Mouse (Mus musculus) heart, embryonic 11.5 days (tissue): ENCODE results near the gene Rpl19. TPM values are rescaled to one million over a fixed set of nuclear protein-coding genes. Genes with fewer than 3 reads are reported as not detected.

ENCODE experiments used
- ATAC-seq: fragments of 200-750 bp; cut with Nextera tagmentation; replicated peaks from 2 replicates; pipeline ENCODE4 v1.8.0; 2017; ENCODE audit warnings: moderate library complexity; ENCODE audit not compliant: insufficient number of reproducible peaks, low FRiP score, low TSS enrichment
- H3K27ac ChIP-seq: fragments of 300-500 bp; sonication (generic); 2 replicates; pipeline ENCODE4 v1.5.1; 2014; ENCODE audit warnings: mild to moderate bottlenecking, low read depth, low read length
- H3K27me3 ChIP-seq: fragments of 300-500 bp; sonication (generic); 2 replicates; pipeline ENCODE4 v1.6.1; 2014; ENCODE audit warnings: mild to moderate bottlenecking, low read length, mixed read lengths; ENCODE audit not compliant: control insufficient read depth, insufficient read depth
- H3K36me3 ChIP-seq: fragments of 300-500 bp; sonication (generic); 2 replicates; pipeline ENCODE4 v1.6.1; 2014; ENCODE audit warnings: mild to moderate bottlenecking, low read length, moderate library complexity, mixed read lengths; ENCODE audit not compliant: control insufficient read depth, insufficient read depth
- H3K4me1 ChIP-seq: fragments of 300-500 bp; sonication (generic); 2 replicates; pipeline ENCODE4 v1.6.1; 2014; ENCODE audit warnings: low read length; ENCODE audit not compliant: control insufficient read depth, insufficient read depth
- H3K4me2 ChIP-seq: fragments of 300-500 bp; sonication (generic); 2 replicates; pipeline ENCODE4 v1.6.1; 2014; ENCODE audit warnings: mild to moderate bottlenecking, moderate library complexity
- H3K4me3 ChIP-seq: fragments of 300-500 bp; sonication (generic); 2 replicates; pipeline ENCODE4 v1.5.1; 2014; ENCODE audit warnings: low read depth, low read length
- H3K9ac ChIP-seq: fragments of 300-500 bp; sonication (generic); 2 replicates; pipeline ENCODE4 v1.6.1; 2014; ENCODE audit warnings: mild to moderate bottlenecking, low read depth, low read length, moderate library complexity
- H3K9me3 ChIP-seq: fragments of 300-500 bp; sonication (generic); replicated peaks from 2 replicates; pipeline ENCODE4 v1.6.1; 2016; ENCODE audit warnings: low read length; ENCODE audit not compliant: control insufficient read depth
- WGBS: fragments of 180-500 bp; shearing (Covaris S2); extraction: QIAGEN DNeasy Blood & Tissue Kit; methylation state at CpG from one replicate; pipeline ENCODE4 v1.1.7; 2014; ENCODE audit not compliant: insufficient replicate concordance; 5-methylcytosine and 5-hydroxymethylcytosine counted together
- polyA plus RNA-seq: library from polyadenylated mRNA; unstranded; fragments of >200 nt; fragmentation: Nextera tagmentation; extraction: Ambion mirVana; gene quantifications from 2 replicates; pipeline ENCODE4 v1.2.1, GENCODE M21; 2014

The Rpl19 gene
- polyA plus RNA-seq, 1 experiment from 2014 or later: 888 TPM

GRCm38 (mm10) chr11:98050940-98051339 lies 24.4 kb downstream of the Rpl19 start:
- Histone ChIP-seq H3K27me3 (peaks cover 65% of the 10 kb centered on the region), H3K9me3 (no peaks in the 10 kb centered on the region), H3K4me1 (peaks cover 30% of the 10 kb centered on the region), H3K9ac (no peak overlapping the region), H3K4me3 (no peak overlapping the region), H3K36me3 (no peaks in the 10 kb centered on the region), H3K4me2 (no peak overlapping the region; the same call in 1 of the 2 replicates), H3K27ac (no peak overlapping the region)
- WGBS: no CpG with 5 or more reads among the region's 2 CpGs
- ATAC-seq: no peak

- H3K9ac ChIP-seq: no peak overlapping the region
- H3K4me3 ChIP-seq: peak overlapping the region; percentile 51
These were observed 25.2 kb downstream of the Rpl19 start for GRCm38 (mm10) chr11:98051611-98052128.

GRCm38 (mm10) chr11:98052129-98052988 lies 25.8 kb downstream of the Rpl19 start:
- Histone ChIP-seq H3K36me3 (no peaks in the 10 kb centered on the region), H3K4me2 (peak overlapping the region; percentile 80), H3K9ac (peak overlapping the region; percentile 69), H3K9me3 (no peaks in the 10 kb centered on the region), H3K4me3 (peak overlapping the region; percentile 51), H3K27ac (no peak overlapping the region), H3K27me3 (peaks cover 64% of the 10 kb centered on the region), H3K4me1 (peaks cover 28% of the 10 kb centered on the region)
- 1% methylated on average over 83 of the region's 83 CpGs for WGBS
- no peak for ATAC-seq

More at GRCm38 (mm10) chr11:98051611-98052128, 25.2 kb downstream of the Rpl19 start:
- H3K4me1 ChIP-seq: peaks cover 28% of the 10 kb centered on the region
- H3K9me3 ChIP-seq: no peaks in the 10 kb centered on the region
- H3K36me3 ChIP-seq: no peaks in the 10 kb centered on the region
- ATAC-seq: no peak
- H3K27ac ChIP-seq: no peak overlapping the region
- WGBS: 6% methylated on average over 12 of the region's 12 CpGs
- H3K27me3 ChIP-seq: peaks cover 65% of the 10 kb centered on the region
- H3K4me2 ChIP-seq: peak overlapping the region; percentile 80

DNA sequence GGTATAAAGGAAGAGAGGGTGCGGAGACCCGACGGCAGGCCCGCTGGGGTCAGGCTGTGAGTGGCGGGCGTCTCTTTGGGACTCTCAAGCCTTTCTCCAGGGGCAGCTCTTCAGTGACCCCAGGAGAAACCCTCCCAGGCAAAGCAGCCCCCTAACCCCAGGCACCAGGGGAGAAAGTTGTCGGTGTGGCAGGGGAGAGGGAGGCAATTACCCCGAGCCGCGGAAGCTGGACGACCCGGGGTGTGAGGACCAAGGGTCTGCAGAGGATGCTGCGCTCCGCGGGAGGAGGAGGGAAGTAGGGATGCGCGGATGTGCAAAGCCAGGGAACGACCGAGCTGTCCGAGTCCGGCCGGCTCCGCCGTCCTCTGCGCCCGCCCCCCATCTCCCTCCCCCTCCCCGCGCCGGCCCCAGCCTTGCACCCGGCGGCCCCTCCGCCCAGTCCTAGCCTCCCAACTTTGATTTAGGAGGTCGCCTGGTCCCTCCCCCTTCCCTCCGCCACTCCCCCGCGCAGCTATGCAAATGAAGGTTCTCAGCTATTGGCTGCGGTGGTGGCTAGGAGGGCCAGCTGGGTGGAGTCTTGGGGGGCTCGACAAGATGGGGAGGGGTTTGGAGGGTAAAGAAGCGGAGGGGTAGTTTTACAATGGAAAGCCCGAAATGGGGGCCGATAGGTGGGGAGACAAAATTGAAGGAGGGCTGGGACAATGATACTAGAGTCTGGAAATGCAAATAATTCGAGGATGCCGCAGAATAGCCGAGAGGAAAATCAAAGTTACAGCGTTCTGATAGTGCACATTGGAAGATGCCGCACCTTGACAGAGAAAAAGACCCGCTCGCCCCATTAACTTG lies 26.7 kb downstream of the Rpl19 start, which contains the start of gene Stac2:
Gene Stac2 (minus strand): TSS at position 474 of the 846 bp plus-strand sequence.
- no peak within 1 kb of the TSS for H3K27ac ChIP-seq
- no peaks in the 10 kb centered on the region for H3K9me3 ChIP-seq
- no peaks in the 10 kb centered on the region for H3K36me3 ChIP-seq
- peak within 1 kb of the TSS; percentile 69 for H3K9ac ChIP-seq
- H3K4me2 ChIP-seq: peak within 1 kb of the TSS; percentile 80
- peak; percentile 50 for ATAC-seq
- peak within 1 kb of the TSS; percentile 51 for H3K4me3 ChIP-seq
- peaks cover 31% of the 10 kb centered on the region for H3K4me1 ChIP-seq
- H3K27me3 ChIP-seq: peaks cover 61% of the 10 kb centered on the region
- WGBS: 3% methylated on average over 29 of the region's 48 CpGs

DNA sequence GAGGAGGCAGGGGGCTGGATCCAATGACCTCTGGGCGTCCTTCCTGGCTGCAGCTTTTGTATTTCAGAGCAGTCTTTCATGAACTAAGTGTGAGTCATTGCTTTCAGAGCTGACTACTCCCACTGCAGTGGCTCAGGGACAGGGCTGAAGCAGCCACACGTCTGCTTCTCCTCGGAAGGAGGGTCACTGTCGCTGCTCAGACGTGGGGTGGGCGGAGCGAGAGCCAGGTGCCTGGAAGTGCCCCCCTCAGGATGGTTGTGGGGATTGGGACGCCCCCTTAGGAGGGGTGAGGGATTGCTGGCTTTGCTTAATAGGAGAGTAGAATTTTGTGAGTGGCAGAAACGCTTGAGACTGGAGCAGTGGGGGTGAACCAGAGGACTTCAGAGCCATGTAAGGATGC lies 31.0 kb downstream of the Rpl19 start:
- Histone ChIP-seq H3K9ac (no peak overlapping the region; the same call in 1 of the 2 replicates), H3K9me3 (no peaks in the 10 kb centered on the region), H3K36me3 (no peaks in the 10 kb centered on the region), H3K27me3 (peaks cover 25% of the 10 kb centered on the region), H3K4me1 (peaks cover 11% of the 10 kb centered on the region), H3K27ac (no peak overlapping the region), H3K4me2 (peak overlapping the region; percentile 49), H3K4me3 (no peak overlapping the region)
- 17% methylated on average over 9 of the region's 9 CpGs for WGBS
- ATAC-seq: no peak

- Histone ChIP-seq H3K4me2 (peak overlapping the region; percentile 49), H3K27ac (no peak overlapping the region), H3K9ac (no peak overlapping the region), H3K27me3 (peaks cover 20% of the 10 kb centered on the region), H3K4me1 (peaks cover 6% of the 10 kb centered on the region; the same call in 1 of the 2 replicates), H3K9me3 (no peaks in the 10 kb centered on the region), H3K36me3 (no peaks in the 10 kb centered on the region), H3K4me3 (no peak overlapping the region)
- ATAC-seq: no peak
- 78% methylated on average over 5 of the region's 5 CpGs for WGBS
These were observed 31.5 kb downstream of the Rpl19 start for GRCm38 (mm10) chr11:98057998-98058397.

DNA sequence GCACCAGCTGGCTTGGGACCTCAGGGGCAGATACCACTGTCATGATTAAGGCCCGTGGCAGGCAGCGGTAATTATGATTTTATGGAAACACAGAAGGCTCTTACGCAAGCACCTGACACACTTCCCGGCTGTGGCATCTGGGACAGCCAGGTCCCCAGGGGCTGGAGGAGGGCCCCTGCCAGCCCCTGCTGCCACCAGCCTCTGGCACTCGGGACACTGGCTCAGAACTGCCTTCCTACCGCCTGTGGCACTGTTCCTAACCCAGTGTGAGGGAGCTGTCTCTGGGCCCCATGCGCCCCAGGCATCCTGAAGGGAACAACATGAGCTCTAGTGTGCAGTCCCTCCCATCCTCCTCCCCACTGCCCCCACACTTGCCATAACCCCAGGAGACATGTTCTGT lies 33.2 kb downstream of the Rpl19 start:
- ATAC-seq: no peak
- Histone ChIP-seq H3K9me3 (no peaks in the 10 kb centered on the region), H3K36me3 (no peaks in the 10 kb centered on the region), H3K27ac (no peak overlapping the region), H3K4me1 (peaks cover 3% of the 10 kb centered on the region; the same call in 1 of the 2 replicates), H3K4me3 (no peak overlapping the region), H3K27me3 (0 out of 2 replicates have a peak, but pooled peaks cover 6% of the 10 kb centered on the region), H3K9ac (no peak overlapping the region), H3K4me2 (no peak overlapping the region)
- 75% methylated on average over 7 of the region's 7 CpGs for WGBS

GRCm38 (mm10) chr11:98060104-98060692 lies 33.7 kb downstream of the Rpl19 start:
- no peaks in the 10 kb centered on the region for H3K9me3 ChIP-seq
- no peak overlapping the region for H3K9ac ChIP-seq
- no peak overlapping the region for H3K4me3 ChIP-seq
- H3K4me2 ChIP-seq: no peak overlapping the region
- 0 out of 2 replicates have a peak, but pooled peaks cover 6% of the 10 kb centered on the region for H3K27me3 ChIP-seq
- 66% methylated on average over 5 of the region's 5 CpGs for WGBS
- ATAC-seq: no peak
- no peaks in the 10 kb centered on the region for H3K36me3 ChIP-seq
- H3K27ac ChIP-seq: no peak overlapping the region
- peaks cover 3% of the 10 kb centered on the region; the same call in 1 of the 2 replicates for H3K4me1 ChIP-seq
